Mouse (Mus musculus): ENCODE results near the gene Eif5a. TPM values are rescaled to one million over a fixed set of nuclear protein-coding genes. Genes with fewer than 3 reads are reported as not detected.
"Not testable (repeated sequence)": the region's sequence is repeated elsewhere in the genome, so short reads cannot be mapped to it uniquely, and the experiment has no call there.

Eif5a gene
- polyA plus RNA-seq (2012; rRNA removed), result 457 and 520 TPM in 2 replicates

GRCm38 (mm10) chr11:69921114-69922011 is at the start of gene Eif5a:
Gene Eif5a, minus strand, starts transcription at chr11:69921958.
- peak; percentile 96 for DNase-seq (ENCODE audit: low read depth)

GRCm38 (mm10) chr11:69970775-69971174 is 49.0 kb upstream of the Eif5a start:
- DNase-seq (ENCODE audit: low read depth), result no peak

- no peak for DNase-seq (ENCODE audit: low read depth)
Measured at GRCm38 (mm10) chr11:69970222-69970621, 48.5 kb upstream of the Eif5a start.

- no peak for DNase-seq (ENCODE audit: low read depth)
Measured at GRCm38 (mm10) chr11:69968793-69969192, 47.0 kb upstream of the Eif5a start.

GRCm38 (mm10) chr11:69966860-69967517 is 45.2 kb upstream of the Eif5a start:
- no peak for DNase-seq (ENCODE audit: low read depth)

GRCm38 (mm10) chr11:69966006-69966859 is 44.5 kb upstream of the Eif5a start:
- no peak for DNase-seq (ENCODE audit: low read depth)

GRCm38 (mm10) chr11:69965271-69966005 is 43.7 kb upstream of the Eif5a start:
- DNase-seq (ENCODE audit: low read depth), result no peak

- DNase-seq (ENCODE audit: low read depth), result no peak
Measured at GRCm38 (mm10) chr11:69964650-69965270, 43.0 kb upstream of the Eif5a start, which contains the start of gene Cldn7. Gene Cldn7, plus strand, starts transcription at chr11:69964779.

- DNase-seq (ENCODE audit: low read depth), result no peak
Measured at GRCm38 (mm10) chr11:69961841-69962240, 40.1 kb upstream of the Eif5a start.

GRCm38 (mm10) chr11:69960616-69961015 is 38.9 kb upstream of the Eif5a start:
- DNase-seq (ENCODE audit: low read depth), result no peak

GRCm38 (mm10) chr11:69956218-69956617 is 34.5 kb upstream of the Eif5a start:
- no peak for DNase-seq (ENCODE audit: low read depth)

GRCm38 (mm10) chr11:69955618-69956017 is 33.9 kb upstream of the Eif5a start:
- DNase-seq (ENCODE audit: low read depth), result not testable (repeated sequence)

- DNase-seq (ENCODE audit: low read depth), result no peak
Measured at GRCm38 (mm10) chr11:69953267-69953915, 31.6 kb upstream of the Eif5a start.

- no peak for DNase-seq (ENCODE audit: low read depth)
Measured at GRCm38 (mm10) chr11:69952274-69952673, 30.5 kb upstream of the Eif5a start.

GRCm38 (mm10) chr11:69950807-69951459 is 29.2 kb upstream of the Eif5a start:
- DNase-seq (ENCODE audit: low read depth), result no peak

GRCm38 (mm10) chr11:69948763-69949150 is 27.0 kb upstream of the Eif5a start:
- no peak for DNase-seq (ENCODE audit: low read depth)

- DNase-seq (ENCODE audit: low read depth), result no peak
Measured at GRCm38 (mm10) chr11:69948066-69948762, 26.5 kb upstream of the Eif5a start, which contains the start of gene Slc2a4. Gene Slc2a4, minus strand, starts transcription at chr11:69948188.

GRCm38 (mm10) chr11:69947337-69948065 is 25.7 kb upstream of the Eif5a start:
- no peak for DNase-seq (ENCODE audit: low read depth)

All from gonadal fat pad, adult 2 months (tissue).